Mouse (Mus musculus) heart, postnatal 25 days (tissue): ENCODE results near the gene Kcnh3. TPM values are rescaled to one million over a fixed set of nuclear protein-coding genes. Genes with fewer than 3 reads are reported as not detected.

Experiments used
- DNase-seq: peaks from one replicate; pipeline ENCODE4 v3.0.0; 2022; ENCODE audit warnings: low spot score
- intact Hi-C: fragments of 180-260 bp; cut with DNase I; formaldehyde crosslinking; loops from one replicate; pipeline ENCODE4 v1.15.1; 2025
- total RNA-seq, 2 experiments: library from RNA; stranded (reverse); gene quantifications; 2 replicates each; pipeline ENCODE4 v1.2.3; 2021

Kcnh3 gene
- total RNA-seq, result under 1 TPM; 0.06 to 0.18 TPM

GRCm38 (mm10) chr15:99224208-99224911, at the start of gene Kcnh3:
Gene Kcnh3, plus strand, starts transcription at chr15:99224861.
- no peak for DNase-seq
- intact Hi-C loops, result no loop called here

- DNase-seq, result no peak
- intact Hi-C loops, result no loop called here
These were observed 45.0 kb upstream of the Kcnh3 start for GRCm38 (mm10) chr15:99179639-99180038.

- intact Hi-C loops, result no loop called here
- DNase-seq, result no peak
These were observed 40.3 kb upstream of the Kcnh3 start for GRCm38 (mm10) chr15:99184217-99184914.

DNA sequence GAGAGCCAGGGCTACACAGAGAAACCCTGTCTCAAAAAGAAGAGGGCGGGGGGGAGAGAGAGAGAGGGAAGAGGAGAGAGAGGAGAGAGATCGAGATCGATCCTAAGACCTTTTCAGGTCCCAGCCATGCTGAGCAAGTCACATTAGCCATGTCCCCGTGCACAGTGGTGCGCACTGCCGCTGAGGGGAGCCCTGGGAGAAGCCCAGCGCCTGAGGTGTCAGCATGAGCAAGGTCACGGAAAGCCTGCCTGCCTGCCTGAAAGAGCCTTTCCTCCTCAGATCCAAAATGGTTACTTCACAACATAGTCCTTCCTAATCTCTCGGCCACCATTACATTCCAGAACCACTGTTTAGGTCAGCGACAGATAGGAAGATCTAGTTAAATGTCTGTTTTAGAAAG, 30.3 kb upstream of the Kcnh3 start:
- DNase-seq, result no peak
- intact Hi-C loops, result no loop called here

DNA sequence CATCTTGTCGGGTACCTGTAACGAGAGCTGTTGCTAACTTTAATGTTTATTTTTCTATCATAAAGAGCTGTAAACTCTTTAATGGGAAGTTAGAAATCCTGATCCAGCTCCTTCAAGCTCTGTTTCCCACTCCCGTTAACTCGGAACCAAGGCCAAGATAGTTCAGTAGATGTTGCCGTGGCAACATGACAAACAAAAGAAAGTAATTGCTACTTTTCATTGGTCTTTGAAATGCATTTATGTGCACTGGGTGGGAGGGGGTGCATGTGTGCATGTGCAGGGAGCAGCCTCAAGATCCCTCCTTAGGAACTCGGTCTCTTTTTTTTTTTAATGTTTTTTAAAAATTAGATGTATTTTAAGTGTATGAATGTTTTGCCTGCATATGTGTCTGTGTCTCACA, 29.6 kb upstream of the Kcnh3 start:
- DNase-seq, result no peak
- intact Hi-C loops, result no loop called here

GRCm38 (mm10) chr15:99198761-99199160, 25.9 kb upstream of the Kcnh3 start:
- intact Hi-C loops, result loop anchor here (2.0 kb wide), 1 partner anchor 150 kb away; no protein-coding TSS in a partner anchor
- no peak for DNase-seq

DNA sequence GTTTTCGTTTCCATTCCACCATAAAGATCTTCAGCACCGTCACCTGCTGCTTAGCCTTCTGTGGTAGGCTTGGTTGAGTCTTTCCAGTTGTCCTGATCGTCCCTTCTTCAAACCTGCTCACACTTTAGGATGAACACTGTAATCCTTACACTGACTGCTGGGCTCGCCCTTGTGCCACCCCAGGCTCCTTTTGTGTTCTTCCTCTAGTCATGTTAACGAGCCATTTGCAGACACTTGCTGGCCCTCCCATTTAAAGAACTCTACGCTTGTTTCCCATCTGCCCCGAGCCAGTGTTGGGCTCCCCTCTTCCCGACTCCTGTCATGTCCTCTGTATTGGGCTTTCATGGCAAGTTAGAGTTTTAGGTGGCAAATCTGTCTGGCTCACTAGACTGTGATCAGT, 18.7 kb upstream of the Kcnh3 start:
- intact Hi-C loops, result no loop called here

DNA sequence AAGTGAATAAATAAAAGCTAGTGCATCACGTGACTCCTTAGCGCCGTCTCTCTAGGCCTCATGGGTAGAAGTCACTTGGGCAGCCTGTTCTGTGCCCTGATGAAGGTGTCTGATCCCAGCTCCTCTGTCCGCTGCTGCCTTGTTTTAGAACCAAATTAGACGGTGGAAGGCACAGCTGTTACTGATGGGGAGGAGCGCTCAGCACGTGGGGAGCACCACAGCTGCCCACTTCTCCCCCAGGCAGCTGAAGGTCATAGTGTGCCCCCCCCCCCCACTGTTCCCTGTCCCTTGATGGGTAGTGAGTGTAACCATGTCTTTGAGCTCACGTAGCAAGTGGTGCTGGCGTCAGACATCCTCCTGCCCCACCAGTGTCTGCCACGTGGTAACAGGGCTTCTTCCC, 11.5 kb upstream of the Kcnh3 start:
- intact Hi-C loops, result no loop called here
- no peak for DNase-seq

More for the DNA sequence above, 18.7 kb upstream of the Kcnh3 start:
- no peak for DNase-seq

DNA sequence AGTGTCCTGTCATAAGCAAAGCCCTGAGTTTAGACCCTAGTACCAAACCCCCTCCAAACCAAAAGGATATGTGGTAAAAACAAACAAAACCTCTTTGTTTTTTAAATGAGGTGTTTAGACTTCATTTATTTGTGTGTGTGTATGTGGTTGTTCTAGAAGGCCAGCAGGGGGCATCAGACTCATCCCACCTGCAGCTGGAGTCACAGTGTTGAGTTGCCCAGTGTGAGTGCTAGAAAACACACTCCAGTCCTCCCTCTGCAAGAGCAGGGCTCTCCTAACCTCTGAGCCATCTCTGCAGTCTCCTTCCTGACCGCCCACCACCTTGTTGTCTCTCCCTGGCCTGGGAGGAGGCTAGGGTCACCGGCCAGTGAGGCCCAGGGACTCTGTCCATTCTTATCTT, 9.7 kb upstream of the Kcnh3 start:
- DNase-seq, result no peak
- intact Hi-C loops, result loop anchor here (1.0 kb wide), 1 partner anchor 50 kb away; no protein-coding TSS in a partner anchor

DNA sequence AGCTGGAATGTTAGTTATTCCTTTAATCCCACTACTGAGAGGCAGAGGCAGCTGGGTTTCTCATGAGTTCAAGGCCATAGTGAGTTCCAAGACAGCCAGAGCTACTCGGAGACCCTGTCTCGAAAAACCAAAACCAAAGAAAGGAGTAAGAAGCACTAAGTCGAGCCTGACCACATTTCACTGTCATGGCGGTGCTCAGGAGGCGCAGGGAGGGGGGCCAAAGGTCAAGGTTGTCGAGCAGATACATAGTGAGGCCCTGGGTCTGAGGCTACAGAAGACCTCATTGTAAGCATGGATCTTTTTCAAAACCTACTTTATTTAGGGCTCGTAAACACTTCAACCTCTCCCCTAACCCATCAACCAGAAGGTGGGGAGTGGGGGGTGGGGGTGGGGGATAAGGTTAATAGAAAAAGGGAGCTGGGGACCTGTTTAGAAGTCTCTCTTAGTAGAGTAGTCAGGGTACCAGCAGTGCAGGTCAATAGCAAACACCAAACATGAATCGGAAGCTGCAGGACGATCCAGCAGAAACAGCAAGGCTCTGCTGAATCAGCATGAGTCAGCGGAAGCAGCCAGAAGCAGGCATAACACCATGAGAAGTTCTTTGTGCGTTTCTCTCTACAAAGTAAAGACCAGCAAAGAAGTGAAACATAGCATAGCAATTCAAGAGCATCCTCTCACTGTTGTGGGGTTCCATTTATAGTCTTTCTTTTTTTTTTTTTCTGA, 8.8 kb upstream of the Kcnh3 start:
- no peak for DNase-seq
- intact Hi-C loops, result loop anchor here (1.0 kb wide), 1 partner anchor 49 kb away; no protein-coding TSS in a partner anchor

DNA sequence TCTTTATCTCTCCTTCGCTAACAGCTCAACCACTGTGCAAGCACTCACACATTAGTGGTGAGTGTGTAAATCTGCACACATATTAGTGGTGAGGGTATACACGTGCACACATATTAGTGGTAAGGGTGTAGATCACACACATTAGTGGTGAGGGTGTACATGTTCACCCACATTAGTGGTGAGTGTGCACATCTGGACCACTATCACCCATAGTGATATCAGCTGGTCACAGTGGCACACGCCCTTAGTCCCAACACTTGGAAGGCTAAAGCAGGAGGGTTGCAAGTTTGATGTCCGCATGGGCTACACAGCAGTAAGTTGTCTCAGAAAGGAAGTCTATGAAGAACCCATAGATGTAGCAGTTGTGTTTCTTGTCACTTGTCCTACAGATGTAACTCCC, 7.0 kb upstream of the Kcnh3 start:
- intact Hi-C loops, result no loop called here

DNA sequence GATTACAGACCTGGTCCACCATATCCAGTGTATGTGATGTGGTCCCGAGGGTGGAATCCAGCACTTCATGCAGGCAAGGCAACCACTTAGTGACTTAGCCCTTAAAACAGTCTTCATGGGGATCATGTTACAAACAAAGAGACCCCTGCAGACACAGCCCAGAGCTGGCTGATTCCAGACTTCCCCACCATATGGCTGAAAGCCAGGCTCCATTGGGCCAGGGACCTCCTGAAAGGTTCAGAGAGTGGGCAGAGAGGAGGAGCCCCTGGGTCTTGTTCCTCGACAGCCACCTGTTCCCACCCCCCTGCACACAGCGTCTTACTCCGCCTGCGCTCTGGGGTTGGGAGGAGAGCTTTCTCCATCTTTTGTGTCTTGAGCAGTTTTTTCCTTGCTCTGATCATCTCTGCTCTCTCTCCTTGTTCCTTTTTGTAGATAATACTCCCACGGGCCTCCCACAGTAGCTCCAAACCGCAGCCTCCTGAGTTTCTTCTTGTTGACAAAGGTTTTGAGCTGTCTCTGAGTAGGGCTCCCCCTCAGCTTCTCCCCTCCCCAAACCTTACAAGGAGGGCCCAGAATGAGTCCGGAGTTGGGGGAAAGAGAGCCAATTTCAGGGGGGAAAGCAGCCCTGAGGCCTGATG, 3.2 kb upstream of the Kcnh3 start:
- DNase-seq, result no peak
- intact Hi-C loops, result no loop called here

More for the DNA sequence above, 7.0 kb upstream of the Kcnh3 start:
- DNase-seq, result no peak

GRCm38 (mm10) chr15:99222794-99223584, 1.7 kb upstream of the Kcnh3 start:
- intact Hi-C loops, result no loop called here
- no peak for DNase-seq

GRCm38 (mm10) chr15:99223585-99224207, 965 bp upstream of the Kcnh3 start:
- intact Hi-C loops, result no loop called here

DNA sequence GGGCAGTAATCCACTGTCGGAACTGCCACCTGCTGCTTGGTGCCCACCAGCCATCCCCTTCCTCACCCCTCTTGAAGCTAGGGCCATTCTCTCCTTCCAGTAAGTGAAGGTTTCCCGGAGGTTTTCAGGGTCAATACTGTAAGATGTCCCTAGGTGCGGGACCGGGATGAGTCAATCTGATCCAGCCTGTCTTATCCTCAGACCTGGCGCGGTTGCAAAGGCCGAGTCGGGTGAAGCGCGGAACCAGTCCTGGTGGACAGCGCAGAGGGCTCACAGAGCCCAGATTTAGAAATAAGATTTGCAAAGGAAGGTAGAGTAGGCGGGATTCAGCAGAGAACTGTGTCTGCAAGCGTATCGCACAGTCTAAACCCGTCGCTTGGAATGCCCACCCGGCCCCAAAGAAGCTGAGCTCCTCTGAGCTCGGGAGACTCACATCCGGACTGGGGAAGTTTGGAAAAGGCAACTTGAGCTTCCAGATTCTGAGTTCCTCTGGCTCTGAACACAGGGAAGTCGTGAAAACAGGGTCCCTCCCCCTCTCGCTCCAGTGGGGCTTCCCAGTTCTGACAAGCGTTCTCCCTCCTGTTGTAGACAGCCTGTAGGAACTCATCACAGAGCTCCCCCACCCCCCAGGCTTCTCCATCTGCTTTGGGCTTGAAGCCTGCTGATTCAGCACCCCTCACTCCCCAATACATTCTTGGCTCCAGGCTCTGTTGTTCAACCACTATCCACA, 585 bp downstream of the Kcnh3 start:
- intact Hi-C loops, result no loop called here
- no peak for DNase-seq

More at GRCm38 (mm10) chr15:99223585-99224207, 965 bp upstream of the Kcnh3 start:
- DNase-seq, result no peak

GRCm38 (mm10) chr15:99226090-99226489, 1.4 kb downstream of the Kcnh3 start:
- intact Hi-C loops, result no loop called here
- no peak for DNase-seq

GRCm38 (mm10) chr15:99231998-99232397, 7.3 kb downstream of the Kcnh3 start:
- intact Hi-C loops, result no loop called here
- DNase-seq, result no peak

DNA sequence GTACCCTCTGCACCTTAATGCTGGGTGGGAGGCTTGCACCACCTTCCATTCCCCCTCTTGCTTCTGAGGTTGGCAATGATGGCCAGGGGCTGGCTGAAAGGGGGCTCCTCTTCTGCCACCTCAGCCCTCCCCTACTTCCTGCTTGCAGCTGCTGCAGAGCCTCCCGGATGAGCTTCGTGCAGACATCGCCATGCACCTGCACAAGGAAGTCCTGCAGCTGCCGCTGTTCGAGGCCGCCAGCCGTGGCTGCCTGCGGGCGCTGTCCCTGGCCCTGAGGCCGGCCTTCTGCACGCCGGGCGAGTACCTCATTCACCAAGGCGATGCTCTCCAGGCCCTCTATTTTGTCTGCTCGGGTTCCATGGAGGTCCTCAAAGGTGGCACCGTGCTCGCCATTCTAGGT, 9.1 kb downstream of the Kcnh3 start:
- no peak for DNase-seq
- intact Hi-C loops, result no loop called here
